Mouse (Mus musculus) erythroblast, embryonic 14.5 days (primary cell): ENCODE results near the gene Fam193b. TPM values are rescaled to one million over a fixed set of nuclear protein-coding genes. Genes with fewer than 3 reads are reported as not detected.

Source experiments
- H3K27me3 ChIP-seq: 2 replicates; pipeline ENCODE4 v1.6.1; 2012; ENCODE audit warnings: inconsistent platforms; ENCODE audit not compliant: control insufficient read depth
- H3K36me3 ChIP-seq: 2 replicates; pipeline ENCODE4 v1.6.1; 2012; ENCODE audit warnings: mild to moderate bottlenecking, inconsistent platforms; ENCODE audit not compliant: control insufficient read depth
- H3K4me1 ChIP-seq: 2 replicates; pipeline ENCODE4 v1.6.1; 2012; ENCODE audit warnings: inconsistent platforms; ENCODE audit not compliant: control insufficient read depth
- H3K4me3 ChIP-seq: replicated peaks from 2 replicates; pipeline ENCODE3; 2012; ENCODE audit warnings: moderate library complexity, mild to moderate bottlenecking, inconsistent platforms
- H3K9me3 ChIP-seq: 2 replicates; pipeline ENCODE4 v1.6.1; 2012; ENCODE audit warnings: low read length, inconsistent platforms, mixed read lengths; ENCODE audit not compliant: control insufficient read depth
- GATA1 ChIP-seq: IDR thresholded peaks from 2 replicates; pipeline ENCODE4 v1.6.1; 2012; ENCODE audit warnings: low read length, inconsistent platforms, mixed read lengths
- TAL1 ChIP-seq: IDR thresholded peaks from 3 replicates; pipeline ENCODE4 v1.6.1; 2012; ENCODE audit warnings: low read length, inconsistent platforms, mixed read lengths
- polyA plus RNA-seq: library from polyadenylated mRNA; stranded (reverse); fragments of >175 nt; gene quantifications from 2 replicates; pipeline ENCODE4 v1.2.3, GENCODE M21; 2012

The Fam193b gene
- polyA plus RNA-seq, 1 experiment = 9.1 TPM

DNA sequence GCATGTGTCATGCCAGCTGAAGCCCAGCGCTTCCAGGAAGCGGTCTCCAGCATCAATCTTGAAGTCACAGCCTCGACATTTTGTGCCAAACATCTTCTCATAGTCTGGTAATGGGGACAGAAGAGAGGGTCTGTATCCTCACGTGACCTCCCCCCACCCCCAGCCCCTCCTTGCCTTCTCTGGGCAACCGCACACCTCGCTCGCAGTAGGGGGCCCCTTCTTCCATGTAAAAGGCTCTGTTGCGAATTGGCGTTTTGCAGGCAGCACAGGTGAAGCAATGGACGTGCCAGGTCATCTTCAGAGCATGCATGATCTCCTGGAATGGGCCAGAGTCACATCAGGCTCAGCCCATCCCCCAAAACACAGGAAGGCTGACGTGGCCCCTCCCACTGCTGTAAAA, 72.0 kb downstream of the Fam193b start:
- H3K9me3 ChIP-seq = no peaks in the 10 kb centered on the region
- no peak overlapping the region for H3K4me3 ChIP-seq
- H3K27me3 ChIP-seq = peaks cover 22% of the 10 kb centered on the region
- peaks cover 11% of the 10 kb centered on the region; the same call in 1 of the 2 replicates for H3K36me3 ChIP-seq
- H3K4me1 ChIP-seq = no peaks in the 10 kb centered on the region; the same call in none of the 2 replicates
- TF ChIP-seq TAL1 (no peak), GATA1 (no peak)

DNA sequence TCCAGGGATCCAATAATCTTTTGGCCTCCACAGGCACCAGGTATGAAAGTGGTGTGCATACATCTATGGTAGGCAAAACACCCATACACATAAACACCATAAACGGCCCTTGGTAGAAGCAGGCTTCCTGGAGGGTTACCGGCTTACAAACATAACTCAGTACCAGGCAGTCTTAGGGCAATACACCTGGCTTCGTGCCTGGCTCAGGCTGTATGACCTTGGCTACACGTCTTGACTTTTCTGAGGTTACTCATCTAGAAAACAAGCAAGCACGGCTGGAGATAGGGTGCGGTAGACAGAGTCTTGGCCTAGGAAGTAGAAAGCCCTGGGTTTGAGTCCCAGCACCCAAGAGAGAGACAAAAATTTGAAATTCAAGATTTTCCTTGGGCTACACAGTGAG, 74.3 kb downstream of the Fam193b start:
- TF ChIP-seq GATA1 = no peak
- no peak for TF ChIP-seq TAL1
- Histone ChIP-seq H3K4me1 (no peaks in the 10 kb centered on the region; the same call in 1 of the 2 replicates), H3K9me3 (no peaks in the 10 kb centered on the region), H3K36me3 (peaks cover 3% of the 10 kb centered on the region; the same call in 1 of the 2 replicates), H3K4me3 (no peak overlapping the region), H3K27me3 (peaks cover 39% of the 10 kb centered on the region)

DNA sequence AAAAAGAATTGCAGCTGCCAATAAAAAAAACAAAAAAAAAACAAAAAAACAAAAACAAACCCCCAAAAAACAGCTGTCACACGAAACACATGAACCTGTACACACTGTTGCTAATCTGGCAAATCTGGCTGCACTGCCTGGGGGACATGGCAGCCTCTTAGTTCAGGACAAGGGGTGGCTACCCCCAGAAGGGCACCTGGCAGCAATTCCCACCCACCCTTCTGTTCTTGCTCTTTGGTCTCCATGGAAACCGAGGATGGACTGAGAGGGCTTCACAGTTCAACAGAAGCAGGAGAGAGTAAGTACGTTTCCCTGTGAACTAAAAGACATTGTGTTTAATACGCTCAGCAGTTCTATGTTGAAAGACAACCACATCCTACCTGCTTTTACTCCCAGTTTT, 75.2 kb downstream of the Fam193b start:
- no peak for TF ChIP-seq GATA1
- no peak for TF ChIP-seq TAL1
- no peak overlapping the region for H3K4me3 ChIP-seq
- no peaks in the 10 kb centered on the region; the same call in 1 of the 2 replicates for H3K4me1 ChIP-seq
- H3K27me3 ChIP-seq = peaks cover 44% of the 10 kb centered on the region
- H3K36me3 ChIP-seq = peaks cover 3% of the 10 kb centered on the region; the same call in 1 of the 2 replicates
- no peaks in the 10 kb centered on the region for H3K9me3 ChIP-seq

DNA sequence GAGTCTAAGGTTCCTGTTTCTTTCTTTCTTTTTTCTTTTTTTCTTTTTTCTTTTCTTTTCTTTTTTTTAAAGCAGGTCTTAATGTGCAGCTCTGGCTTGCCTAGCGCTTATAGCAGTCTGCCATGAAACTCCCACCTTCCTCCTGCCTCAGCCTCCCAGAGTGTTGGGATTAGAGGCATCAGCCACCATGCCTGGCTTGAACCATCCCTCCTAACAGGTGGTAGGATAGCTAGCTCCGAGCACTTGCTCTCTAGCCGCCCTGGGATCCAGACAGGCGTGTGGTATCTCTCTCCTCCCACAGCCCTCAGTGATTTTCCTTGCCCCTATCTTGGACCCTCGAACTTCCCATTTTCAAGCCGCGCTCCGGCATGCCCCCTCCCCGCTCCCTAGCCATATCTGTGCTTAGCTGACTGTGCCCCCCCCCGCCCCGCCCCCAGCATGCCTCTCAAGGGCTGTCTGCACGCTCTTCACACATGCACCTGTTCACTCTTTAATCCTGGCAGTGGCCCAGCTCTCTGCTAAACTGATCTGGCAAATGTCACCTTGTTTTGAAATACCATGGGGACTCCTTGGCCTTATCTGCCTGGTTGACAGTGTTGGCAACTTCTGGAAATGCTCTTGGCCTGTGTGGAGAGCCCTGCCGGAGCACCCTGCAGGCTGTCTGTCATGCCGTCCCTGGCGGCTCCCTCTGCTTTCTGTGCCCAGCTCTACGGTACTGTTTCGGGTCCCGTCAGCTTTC, 75.9 kb downstream of the Fam193b start:
- H3K4me3 ChIP-seq = no peak overlapping the region
- H3K27me3 ChIP-seq = peaks cover 44% of the 10 kb centered on the region
- no peaks in the 10 kb centered on the region for H3K9me3 ChIP-seq
- H3K36me3 ChIP-seq = peaks cover 3% of the 10 kb centered on the region; the same call in 1 of the 2 replicates
- TF ChIP-seq TAL1 (no peak), GATA1 (no peak)
- H3K4me1 ChIP-seq = no peaks in the 10 kb centered on the region; the same call in 1 of the 2 replicates

- no peak for TF ChIP-seq TAL1
- TF ChIP-seq GATA1 = no peak
Measured at GRCm38 (mm10) chr13:55494257-55494656, 76.7 kb downstream of the Fam193b start.

More at GRCm38 (mm10) chr13:55494257-55494656, 76.7 kb downstream of the Fam193b start:
- H3K4me1 ChIP-seq = no peaks in the 10 kb centered on the region; the same call in 1 of the 2 replicates
- no peak overlapping the region for H3K4me3 ChIP-seq
- peaks cover 51% of the 10 kb centered on the region for H3K27me3 ChIP-seq
- no peaks in the 10 kb centered on the region for H3K9me3 ChIP-seq
- H3K36me3 ChIP-seq = peaks cover 3% of the 10 kb centered on the region; the same call in 1 of the 2 replicates

Other genes with a start within 250 kb of the Fam193b start
- gene Rab24, start 249.2 kb downstream of the Fam193b start, polyA plus RNA-seq = 11.5 and 12.0 TPM in 2 replicates
- gene Mxd3, start 241.3 kb downstream of the Fam193b start, polyA plus RNA-seq = 14.7 and 15.8 TPM in 2 replicates
- 2.9 and 4.8 TPM in 2 replicates for gene Lman2, start 208.3 kb downstream of the Fam193b start, polyA plus RNA-seq
- gene Rgs14, start 201.4 kb downstream of the Fam193b start, polyA plus RNA-seq = 0.03 TPM in 1 of 2 replicates, not detected in the other
- gene Slc34a1, start 172.9 kb downstream of the Fam193b start, polyA plus RNA-seq = not detected in 2 replicates
- gene Pfn3, start 155.9 kb downstream of the Fam193b start, polyA plus RNA-seq = not detected in 2 replicates
- gene F12, start 144.3 kb downstream of the Fam193b start, polyA plus RNA-seq = 0.09 and 0.25 TPM in 2 replicates
- 9.5 and 10.2 TPM in 2 replicates for gene Grk6, start 126.0 kb downstream of the Fam193b start, polyA plus RNA-seq
- 0.08 and 0.23 TPM in 2 replicates for gene Prr7, start 106.9 kb downstream of the Fam193b start, polyA plus RNA-seq
- gene Dbn1, start 83.0 kb downstream of the Fam193b start, polyA plus RNA-seq = 0.05 and 0.06 TPM in 2 replicates
- 1.9 and 3.0 TPM in 2 replicates for gene Pdlim7, start 57.4 kb downstream of the Fam193b start, polyA plus RNA-seq
- gene Dok3, start 41.8 kb downstream of the Fam193b start, polyA plus RNA-seq = 0.54 and 0.67 TPM in 2 replicates
- 4.7 and 5.2 TPM in 2 replicates for gene Ddx41, start 34.5 kb downstream of the Fam193b start, polyA plus RNA-seq
- gene Tmed9, start 2.6 kb upstream of the Fam193b start, polyA plus RNA-seq = 9.5 and 12.0 TPM in 2 replicates
- 0.39 and 0.50 TPM in 2 replicates for gene B4galt7, start 28.8 kb upstream of the Fam193b start, polyA plus RNA-seq
- 1.9 and 2.3 TPM in 2 replicates for gene Caml, start 51.9 kb upstream of the Fam193b start, polyA plus RNA-seq
- 1.9 and 2.0 TPM in 2 replicates for gene Ddx46, start 63.9 kb upstream of the Fam193b start, polyA plus RNA-seq
- 0.18 and 0.29 TPM in 2 replicates for gene B230219D22Rik, start 122.0 kb upstream of the Fam193b start, polyA plus RNA-seq
- gene Txndc15, start 143.5 kb upstream of the Fam193b start, polyA plus RNA-seq = 0.82 and 0.99 TPM in 2 replicates
- gene Pcbd2, start 156.2 kb upstream of the Fam193b start, polyA plus RNA-seq = 6.2 and 8.4 TPM in 2 replicates
- gene Catsper3, start 213.4 kb upstream of the Fam193b start, polyA plus RNA-seq = not detected in 2 replicates